Mouse (Mus musculus) kidney, adult 18-20 months (tissue): ENCODE measurements at regions not wholly inside any gene's neighbourhood (a gene's known extent, or its start where the extent isn't known, plus 50 kb on each side); places are given as distances from the start of the nearest gene placed in this dataset.
A peak's percentile ranks its signal among the peaks of the same experiment; 100 is the strongest.

ENCODE experiments used
- DNase-seq: peaks from one replicate; pipeline ENCODE4 v3.0.0; 2021

- DNase-seq: no peak
Observed at GRCm38 (mm10) chr5:54741440-54741839, 743.1 kb downstream of the Stim2 start.

- DNase-seq: no peak
Observed at GRCm38 (mm10) chr5:54746973-54747372, 748.7 kb downstream of the Stim2 start.

DNA sequence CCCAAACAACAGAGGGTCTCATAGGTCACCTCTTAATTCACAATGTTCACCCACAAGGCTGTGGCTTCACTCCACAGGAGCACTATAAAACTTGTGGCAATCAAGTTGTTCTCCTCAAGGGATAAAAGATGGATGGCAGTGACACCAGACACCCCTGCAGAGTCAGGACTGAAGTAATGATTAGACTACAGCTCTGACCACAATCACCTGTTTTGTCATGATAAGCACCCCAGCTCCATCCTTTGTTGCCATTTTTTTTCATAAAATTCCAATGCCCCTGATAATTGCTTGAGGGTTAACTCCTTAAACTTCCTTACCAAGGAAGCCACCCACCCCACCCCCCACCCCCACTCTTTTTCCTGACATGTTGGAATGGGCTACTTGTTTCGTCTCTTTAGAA lies 755.1 kb downstream of the Stim2 start:
- DNase-seq: no peak

DNA sequence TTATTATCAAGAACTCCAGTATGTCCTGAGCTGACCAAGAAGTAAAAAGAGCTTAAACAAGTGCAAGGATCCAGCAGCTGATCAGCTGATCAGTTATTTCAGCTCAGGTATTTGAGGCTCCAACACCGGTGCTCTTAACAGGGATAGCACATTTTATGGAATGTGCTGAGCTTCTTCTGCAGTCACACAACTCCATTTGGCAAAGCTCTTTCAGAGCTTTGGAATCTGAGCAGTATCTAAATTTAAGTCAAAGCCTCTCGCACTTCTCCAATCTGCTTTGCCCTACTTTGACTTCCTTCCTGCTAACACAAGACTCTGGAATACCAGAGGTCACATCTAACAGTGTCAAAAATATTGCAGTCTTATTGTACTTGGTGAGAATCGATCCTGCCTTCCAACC lies 761.4 kb downstream of the Stim2 start:
- DNase-seq: no peak

DNA sequence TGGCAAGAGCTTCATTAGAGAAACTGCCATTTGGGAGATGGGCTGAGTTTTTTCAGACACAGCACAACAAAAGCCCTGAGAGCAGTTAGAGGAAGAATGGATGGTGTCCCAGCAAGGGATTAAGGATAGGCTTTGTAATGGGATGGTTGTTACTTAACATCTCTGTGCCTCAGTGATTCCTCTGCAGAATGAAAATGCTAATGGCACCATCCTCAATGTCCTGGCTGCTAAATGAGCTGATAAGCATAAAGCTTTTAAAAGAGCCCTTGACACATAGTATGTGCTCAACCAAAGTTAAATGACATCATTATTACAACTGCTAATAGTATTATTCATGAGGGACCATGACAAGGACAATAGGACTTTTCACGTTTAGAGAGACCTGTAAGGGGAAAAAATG lies 764.7 kb downstream of the Stim2 start:
- no peak for DNase-seq

GRCm38 (mm10) chr5:54796953-54797450 lies 798.7 kb downstream of the Stim2 start:
- peak; percentile 5 for DNase-seq

- no peak for DNase-seq
Observed at GRCm38 (mm10) chr5:54827076-54827475, 828.8 kb downstream of the Stim2 start.
